Mouse (Mus musculus) heart, embryonic 10.5 days (tissue): ENCODE measurements at regions not wholly inside any gene's neighbourhood (a gene's known extent, or its start where the extent isn't known, plus 50 kb on each side); places are given as distances from the start of the nearest gene placed in this dataset.

Experiments used
- DNase-seq: peaks from one replicate; pipeline ENCODE4 v3.0.0-alpha.2; 2017; ENCODE audit warnings: low spot score
- H3K27ac ChIP-seq: fragments of 300-500 bp; sonication (generic); 2 replicates; pipeline ENCODE4 v1.5.1; 2016; ENCODE audit warnings: mild to moderate bottlenecking
- H3K27me3 ChIP-seq: fragments of 300-500 bp; sonication (generic); 2 replicates; pipeline ENCODE4 v1.6.1; 2016; ENCODE audit warnings: mild to moderate bottlenecking; ENCODE audit not compliant: poor library complexity, insufficient read depth, severe bottlenecking
- H3K36me3 ChIP-seq: fragments of 300-500 bp; sonication (generic); 2 replicates; pipeline ENCODE4 v1.6.1; 2016; ENCODE audit warnings: mild to moderate bottlenecking, moderate library complexity
- H3K4me1 ChIP-seq: fragments of 300-500 bp; sonication (generic); 2 replicates; pipeline ENCODE4 v1.6.1; 2016; ENCODE audit warnings: mild to moderate bottlenecking
- H3K4me3 ChIP-seq: fragments of 300-500 bp; sonication (generic); 2 replicates; pipeline ENCODE4 v1.5.1; 2016; ENCODE audit warnings: mild to moderate bottlenecking, moderate library complexity
- H3K9me3 ChIP-seq: fragments of 300-500 bp; sonication (generic); 2 replicates; pipeline ENCODE4 v1.6.1; 2016; ENCODE audit warnings: mild to moderate bottlenecking, moderate library complexity
- WGBS: fragments of 180-500 bp; shearing (Covaris S2); methylation state at CpG from one replicate; pipeline ENCODE4 v1.1.7; 2016; 5-methylcytosine and 5-hydroxymethylcytosine counted together

- H3K9me3 ChIP-seq = no peaks in the 10 kb centered on the region
- no peak for DNase-seq
- H3K4me1 ChIP-seq = peaks cover 21% of the 10 kb centered on the region
- WGBS = 52% methylated on average over 12 of the region's 12 CpGs
- H3K36me3 ChIP-seq = no peaks in the 10 kb centered on the region
- H3K27me3 ChIP-seq = peaks cover 89% of the 10 kb centered on the region
- no peak overlapping the region for H3K4me3 ChIP-seq
- no peak overlapping the region for H3K27ac ChIP-seq
Observed at GRCm38 (mm10) chrX:11801621-11802020, 358.5 kb downstream of the Bcor start.

DNA sequence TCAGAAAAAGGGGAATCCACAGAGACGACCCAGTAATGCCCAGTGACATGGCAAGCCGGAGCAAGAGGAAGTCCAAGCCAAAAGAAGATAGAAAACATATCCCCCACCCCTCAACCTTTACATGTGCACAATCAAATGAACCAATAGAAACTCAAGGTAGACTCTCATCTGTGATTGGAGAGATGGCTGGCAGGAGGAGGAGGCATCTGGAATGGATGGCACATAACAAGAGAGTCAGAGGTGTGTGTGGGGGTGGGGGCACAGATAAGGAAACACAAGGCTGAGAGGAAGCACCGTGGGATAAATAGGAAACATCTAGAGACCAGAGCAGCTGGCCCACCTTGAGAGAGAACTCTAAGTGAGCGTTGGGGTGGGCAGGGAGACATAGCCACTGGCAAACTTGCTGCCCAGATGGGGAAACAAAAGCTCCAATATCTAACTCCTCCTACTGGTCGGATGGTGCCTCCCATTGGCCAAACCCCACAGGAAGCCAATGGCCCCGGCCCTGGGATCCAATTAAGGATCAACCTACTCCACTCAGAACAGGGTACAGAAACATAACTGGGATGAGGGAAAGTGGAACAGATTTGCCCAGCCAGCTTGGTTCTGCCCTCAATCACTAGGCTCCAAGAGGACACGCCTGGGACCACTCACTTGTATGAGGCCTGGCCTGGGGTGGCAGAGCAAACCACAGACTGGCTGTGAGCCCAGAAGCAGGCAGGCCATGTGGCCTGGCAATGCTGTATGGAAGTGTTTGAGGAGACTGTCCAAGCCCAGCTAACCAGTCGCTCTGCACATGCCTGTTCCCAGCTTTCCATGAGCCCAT is 357.9 kb downstream of the Bcor start:
- H3K4me3 ChIP-seq = no peak overlapping the region

GRCm38 (mm10) chrX:11803239-11803638 is 356.9 kb downstream of the Bcor start:
- H3K27ac ChIP-seq = peak overlapping the region; percentile 42; the same call in 1 of the 2 replicates
- no peak for DNase-seq
- H3K27me3 ChIP-seq = peaks cover 91% of the 10 kb centered on the region
- no peaks in the 10 kb centered on the region for H3K36me3 ChIP-seq
- 13% methylated on average over 9 of the region's 9 CpGs for WGBS
- peaks cover 23% of the 10 kb centered on the region for H3K4me1 ChIP-seq
- H3K4me3 ChIP-seq = no peak overlapping the region
- no peaks in the 10 kb centered on the region for H3K9me3 ChIP-seq

More for the DNA sequence above, 357.9 kb downstream of the Bcor start:
- Histone ChIP-seq H3K4me1 (peaks cover 24% of the 10 kb centered on the region), H3K36me3 (no peaks in the 10 kb centered on the region), H3K27ac (no peak overlapping the region), H3K27me3 (peaks cover 89% of the 10 kb centered on the region), H3K9me3 (no peaks in the 10 kb centered on the region)
- 44% methylated on average over 8 of the region's 8 CpGs for WGBS
- DNase-seq = no peak

DNA sequence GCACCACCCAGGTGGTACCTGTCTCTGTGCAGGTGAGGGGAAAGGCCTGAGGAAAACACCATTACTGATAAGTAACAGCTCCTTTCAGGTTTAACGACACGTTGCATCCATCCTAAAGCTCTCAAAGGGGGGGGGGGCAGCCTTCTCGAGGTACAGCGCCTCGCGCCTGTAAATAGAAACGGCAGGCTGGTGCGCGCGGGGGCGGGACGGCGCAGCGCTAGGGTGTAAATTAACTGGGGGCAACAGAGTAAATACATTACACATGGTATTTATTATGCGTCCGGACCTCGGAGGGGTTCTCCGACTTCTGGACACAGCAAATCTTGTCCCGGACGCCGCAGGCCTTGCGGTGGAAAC is 353.3 kb downstream of the Bcor start:
- Histone ChIP-seq H3K27me3 (peaks cover 99% of the 10 kb centered on the region), H3K27ac (peak overlapping the region; percentile 89), H3K9me3 (no peaks in the 10 kb centered on the region), H3K4me1 (peaks cover 24% of the 10 kb centered on the region), H3K4me3 (peak overlapping the region; percentile 63), H3K36me3 (no peaks in the 10 kb centered on the region)
- no peak for DNase-seq
- 5% methylated on average over 22 of the region's 22 CpGs for WGBS

GRCm38 (mm10) chrX:11807253-11807882 is 352.8 kb downstream of the Bcor start:
- DNase-seq = no peak
- H3K36me3 ChIP-seq = no peaks in the 10 kb centered on the region
- peak overlapping the region; percentile 63 for H3K4me3 ChIP-seq
- no peaks in the 10 kb centered on the region for H3K9me3 ChIP-seq
- H3K27ac ChIP-seq = peak overlapping the region; percentile 89
- peaks cover 99% of the 10 kb centered on the region for H3K27me3 ChIP-seq
- peaks cover 24% of the 10 kb centered on the region for H3K4me1 ChIP-seq
- 1% methylated on average over 70 of the region's 71 CpGs for WGBS

DNA sequence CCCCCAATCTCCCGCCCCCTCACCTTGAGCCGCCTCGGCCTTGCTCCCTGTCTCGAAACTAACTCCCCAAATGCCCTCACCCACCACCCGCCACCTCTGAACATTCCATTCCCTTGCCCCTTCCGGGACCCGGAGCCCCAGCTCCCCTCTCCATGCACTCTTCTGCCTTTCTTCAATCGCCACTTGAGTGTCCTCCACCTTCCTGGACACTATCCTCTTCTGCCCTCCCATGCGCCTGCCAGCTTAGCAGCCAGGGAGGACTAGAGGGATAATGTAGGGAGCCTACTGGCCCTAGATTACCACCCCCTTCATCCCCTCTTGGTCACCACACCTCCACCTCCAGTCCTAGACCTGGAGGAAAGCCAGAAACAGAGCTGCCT is 352.3 kb downstream of the Bcor start:
- Histone ChIP-seq H3K4me3 (peak overlapping the region; percentile 63), H3K27ac (peak overlapping the region; percentile 89), H3K4me1 (peaks cover 24% of the 10 kb centered on the region), H3K36me3 (no peaks in the 10 kb centered on the region), H3K9me3 (no peaks in the 10 kb centered on the region), H3K27me3 (peaks cover 95% of the 10 kb centered on the region)
- 2% methylated on average over 9 of the region's 9 CpGs for WGBS
- DNase-seq = no peak

DNA sequence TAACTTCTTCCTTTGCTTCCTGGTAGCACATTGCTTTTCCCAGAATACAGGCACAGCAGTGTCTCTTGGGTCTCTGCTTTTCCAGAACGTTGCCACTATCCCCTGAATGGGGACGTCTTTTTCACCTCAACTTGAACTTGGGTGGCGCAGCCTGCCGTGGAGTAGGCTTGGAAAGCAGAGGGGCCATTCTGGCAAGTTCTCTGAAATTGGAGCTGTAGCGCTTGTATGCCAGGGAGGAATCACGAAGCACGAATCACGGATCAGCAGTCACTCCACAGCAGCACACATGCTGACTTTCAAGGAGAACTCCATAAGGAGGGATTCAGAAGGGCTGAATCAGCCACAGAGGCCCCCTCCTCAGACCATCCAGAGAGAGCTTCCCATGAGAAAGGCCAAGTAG is 351.2 kb downstream of the Bcor start:
- Histone ChIP-seq H3K4me3 (no peak overlapping the region), H3K27me3 (peaks cover 85% of the 10 kb centered on the region), H3K27ac (no peak overlapping the region; the same call in 1 of the 2 replicates), H3K36me3 (no peaks in the 10 kb centered on the region), H3K9me3 (no peaks in the 10 kb centered on the region), H3K4me1 (peaks cover 15% of the 10 kb centered on the region)
- WGBS = 68% methylated on average over 8 of the region's 8 CpGs
- no peak for DNase-seq

DNA sequence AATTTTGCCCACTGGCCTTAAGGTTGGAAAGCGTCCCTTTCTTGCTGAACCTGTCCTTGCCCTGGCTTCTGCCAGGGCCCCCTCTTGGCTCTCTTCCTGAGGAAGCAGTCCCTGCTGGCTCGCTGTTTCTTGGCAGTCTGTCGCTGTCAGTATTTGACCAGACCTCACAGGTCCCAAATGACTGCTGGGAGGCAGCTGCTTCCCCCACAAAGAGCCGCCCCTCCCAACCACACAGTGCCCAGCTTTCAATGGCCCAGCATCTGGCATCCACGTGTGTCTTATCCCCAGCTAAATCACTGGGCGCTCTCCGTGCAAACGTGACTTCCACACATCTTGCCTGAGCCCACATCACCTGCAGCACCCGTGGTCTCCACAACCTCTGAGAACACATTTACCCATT is 345.3 kb downstream of the Bcor start:
- no peak for DNase-seq
- Histone ChIP-seq H3K9me3 (no peaks in the 10 kb centered on the region), H3K36me3 (no peaks in the 10 kb centered on the region), H3K4me1 (0 out of 2 replicates have a peak, but pooled peaks cover 3% of the 10 kb centered on the region), H3K27me3 (peaks cover 37% of the 10 kb centered on the region; the same call in 1 of the 2 replicates), H3K4me3 (no peak overlapping the region), H3K27ac (no peak overlapping the region)
- 44% methylated on average over 9 of the region's 9 CpGs for WGBS

DNA sequence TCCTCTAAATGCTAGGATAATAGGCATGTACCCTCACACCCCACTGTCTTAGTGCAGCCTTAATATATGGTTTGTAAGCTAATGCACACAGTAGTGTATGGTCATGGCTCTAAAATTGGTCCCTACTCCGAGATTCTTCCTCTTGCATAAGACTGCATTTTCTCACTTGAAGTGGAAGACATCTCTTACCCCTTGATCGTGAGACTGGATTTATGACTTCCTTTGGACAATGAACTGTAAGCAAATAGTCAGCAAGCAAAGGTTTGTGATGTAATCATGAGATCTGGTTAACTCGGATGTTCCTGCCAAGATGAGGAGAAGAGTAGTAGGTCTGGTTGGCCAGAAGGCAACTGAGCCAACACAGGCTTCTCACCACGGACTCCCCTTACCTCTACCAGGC is 344.3 kb downstream of the Bcor start:
- H3K4me3 ChIP-seq = no peak overlapping the region
- no peaks in the 10 kb centered on the region for H3K9me3 ChIP-seq
- no peak for DNase-seq
- no peaks in the 10 kb centered on the region for H3K4me1 ChIP-seq
- 80% methylated on average over 4 of the region's 4 CpGs for WGBS
- no peaks in the 10 kb centered on the region for H3K36me3 ChIP-seq
- H3K27me3 ChIP-seq = peaks cover 34% of the 10 kb centered on the region; the same call in 1 of the 2 replicates
- no peak overlapping the region for H3K27ac ChIP-seq

GRCm38 (mm10) chrX:11818634-11819033 is 341.5 kb downstream of the Bcor start:
- H3K27ac ChIP-seq = no peak overlapping the region
- DNase-seq = no peak
- no peaks in the 10 kb centered on the region for H3K36me3 ChIP-seq
- no peaks in the 10 kb centered on the region for H3K9me3 ChIP-seq
- no peaks in the 10 kb centered on the region; the same call in 1 of the 2 replicates for H3K4me1 ChIP-seq
- no peak overlapping the region for H3K4me3 ChIP-seq
- 93% methylated on average over 3 of the region's 3 CpGs for WGBS
- peaks cover 45% of the 10 kb centered on the region for H3K27me3 ChIP-seq

DNA sequence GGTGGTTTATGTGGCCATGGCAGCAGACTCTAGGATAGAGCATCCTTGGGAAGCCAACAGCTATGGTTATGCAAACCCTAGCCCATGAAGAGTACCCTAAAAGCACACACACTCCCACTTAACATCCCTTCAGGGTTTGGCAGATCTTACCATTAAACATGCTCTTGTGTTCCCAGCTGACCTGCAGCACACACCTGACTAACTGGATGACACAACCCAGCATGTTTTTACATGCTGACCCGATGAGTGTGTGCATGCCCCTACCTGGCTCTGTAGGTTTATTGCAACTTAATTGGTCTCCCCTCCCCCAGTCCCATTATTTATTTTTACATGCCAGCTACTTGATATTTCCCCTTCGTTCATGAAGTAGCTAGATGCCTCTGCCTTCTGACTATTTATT is 339.0 kb downstream of the Bcor start:
- DNase-seq = no peak
- Histone ChIP-seq H3K4me3 (no peak overlapping the region), H3K4me1 (no peaks in the 10 kb centered on the region; the same call in 1 of the 2 replicates), H3K36me3 (no peaks in the 10 kb centered on the region), H3K9me3 (no peaks in the 10 kb centered on the region), H3K27me3 (peaks cover 41% of the 10 kb centered on the region), H3K27ac (no peak overlapping the region)
- 70% methylated on average over 2 of the region's 2 CpGs for WGBS

DNA sequence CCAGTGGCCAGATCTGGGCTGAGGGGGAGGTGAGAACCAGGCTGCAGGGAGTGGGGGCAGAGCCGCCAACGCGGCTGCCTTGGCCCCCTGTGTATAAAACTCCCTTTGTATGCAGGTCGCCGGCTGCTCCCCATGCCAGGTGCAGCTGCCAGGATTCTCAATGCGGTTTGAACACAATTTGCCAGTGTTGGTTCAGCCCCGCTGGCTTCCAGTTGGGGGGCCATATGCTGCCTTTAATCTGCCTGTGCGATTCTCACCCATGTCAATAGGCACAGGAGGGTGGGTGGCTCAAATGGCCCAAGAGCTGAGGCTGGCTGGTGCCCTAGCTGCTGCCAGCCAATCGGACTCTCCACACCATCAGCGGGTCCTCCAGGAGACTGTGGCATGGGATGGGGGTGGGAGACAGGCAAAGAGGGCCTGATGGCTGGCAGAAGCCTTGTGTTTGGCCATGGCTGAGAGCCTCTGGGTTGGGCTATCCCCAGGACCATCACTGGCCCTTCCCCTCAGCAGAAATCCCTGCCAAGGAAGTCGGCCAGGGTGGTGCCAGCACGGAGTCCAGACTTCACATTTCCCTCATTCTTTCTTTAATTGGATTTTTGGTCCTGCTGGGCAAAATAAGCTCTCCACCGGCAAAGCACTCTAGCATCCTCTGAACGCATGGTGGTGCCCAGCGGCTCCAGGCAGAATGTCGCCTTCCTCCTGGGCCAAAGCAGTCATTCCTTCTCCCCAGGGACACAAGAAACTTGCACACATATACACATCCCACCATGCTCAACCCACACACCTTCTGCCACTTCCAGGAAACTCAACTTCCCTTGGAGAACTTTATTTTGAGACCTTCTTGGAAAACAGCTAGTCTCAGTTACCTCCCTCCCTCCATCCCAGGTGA is 338.0 kb downstream of the Bcor start:
- H3K36me3 ChIP-seq = no peaks in the 10 kb centered on the region
- H3K27me3 ChIP-seq = peaks cover 49% of the 10 kb centered on the region
- no peak overlapping the region for H3K27ac ChIP-seq
- H3K9me3 ChIP-seq = no peaks in the 10 kb centered on the region
- WGBS = 44% methylated on average over 16 of the region's 16 CpGs
- no peaks in the 10 kb centered on the region; the same call in 1 of the 2 replicates for H3K4me1 ChIP-seq
- DNase-seq = no peak
- H3K4me3 ChIP-seq = no peak overlapping the region

- WGBS = 59% methylated on average over 1 of the region's 1 CpGs
- Histone ChIP-seq H3K27ac (no peak overlapping the region), H3K4me3 (no peak overlapping the region), H3K27me3 (peaks cover 53% of the 10 kb centered on the region), H3K9me3 (no peaks in the 10 kb centered on the region), H3K4me1 (no peaks in the 10 kb centered on the region; the same call in 1 of the 2 replicates), H3K36me3 (no peaks in the 10 kb centered on the region)
- DNase-seq = no peak
Observed at GRCm38 (mm10) chrX:11825948-11826347, 334.2 kb downstream of the Bcor start.
